Mouse (Mus musculus) left cerebral cortex, postnatal 36 days (tissue): Measurements from ENCODE around the gene Fcrl6. TPM values are rescaled to one million over a fixed set of nuclear protein-coding genes. Genes with fewer than 3 reads are reported as not detected.

Experiments used
- DNase-seq, 2 experiments: peaks; one replicate each; pipeline ENCODE4 v3.0.0; 2021 to 2022; ENCODE audit warnings: low spot score in 2 of 2, mixed read lengths in 1 of 2
- intact Hi-C: fragments of 180-260 bp; cut with DNase I; formaldehyde crosslinking; loops from one replicate; pipeline ENCODE4 v1.15.1; 2025
- total RNA-seq, 2 experiments: library from RNA; stranded (reverse); gene quantifications; 2 replicates each; pipeline ENCODE4 v1.2.3; 2021

Fcrl6 gene
- total RNA-seq, 2 experiments from 2014 or later, result not detected

DNA sequence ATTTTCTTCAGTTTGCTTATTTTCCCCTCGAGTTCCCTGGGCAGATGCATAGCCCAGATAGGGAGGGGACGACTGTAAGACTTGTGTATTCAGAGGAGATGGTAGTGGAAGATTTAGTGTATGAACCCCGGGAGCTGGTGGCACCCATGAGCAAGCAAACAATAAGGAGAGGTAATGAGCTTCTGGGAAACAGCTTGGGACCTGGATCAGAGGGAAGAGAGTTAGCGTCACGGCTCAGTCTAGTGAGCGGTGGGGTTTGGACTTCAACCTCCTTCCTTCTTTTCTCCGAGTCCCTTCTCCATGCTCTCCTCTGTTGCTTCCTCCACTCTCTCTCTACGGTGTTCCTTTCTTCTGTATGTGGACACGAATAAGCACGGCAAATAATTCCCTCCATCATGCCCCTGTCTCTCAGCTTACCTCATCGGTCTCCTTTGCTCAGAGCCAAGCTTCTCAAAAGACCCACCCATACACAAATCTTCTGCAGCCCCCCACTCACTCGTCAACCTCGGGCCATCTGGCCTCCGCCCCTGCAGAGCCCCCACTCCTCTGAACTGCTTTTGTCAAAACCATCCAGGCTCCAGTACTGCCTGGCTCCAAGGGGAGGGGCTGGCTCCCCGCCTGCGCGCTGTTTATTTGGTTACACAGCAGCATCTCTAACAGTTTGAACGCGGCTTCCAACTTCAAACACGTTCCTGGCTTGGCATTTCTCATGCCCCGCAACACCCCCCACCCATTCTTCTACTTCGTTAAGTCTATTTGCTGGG lies 14.4 kb upstream of the Fcrl6 start:
- intact Hi-C loops, result loop anchor here (5.0 kb wide), 2 partner anchors 54 to 204 kb away; no protein-coding TSS in a partner anchor
- peak; percentile 22 to 26 for DNase-seq

DNA sequence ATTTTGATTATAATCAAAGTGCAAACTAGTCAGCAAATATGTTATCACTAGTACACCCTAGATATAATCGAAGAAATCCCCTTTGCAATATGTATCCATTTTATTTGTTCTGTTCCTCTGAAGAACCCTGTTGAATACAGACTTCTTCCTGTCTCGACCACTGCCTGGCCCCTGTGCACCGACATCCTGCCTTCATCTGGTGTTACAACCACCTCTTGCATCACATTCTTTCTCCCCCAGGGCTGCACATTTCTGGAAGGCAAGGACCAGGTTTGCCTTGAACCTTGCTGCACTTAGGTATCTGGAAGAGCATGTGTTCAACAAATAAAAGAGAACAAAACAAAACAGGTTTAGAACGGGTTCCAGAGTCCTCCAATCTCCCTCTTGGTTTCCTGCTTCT lies 13.1 kb upstream of the Fcrl6 start:
- intact Hi-C loops, result loop anchor here (5.0 kb wide), 2 partner anchors 53 to 203 kb away; no protein-coding TSS in a partner anchor
- DNase-seq, result no peak

DNA sequence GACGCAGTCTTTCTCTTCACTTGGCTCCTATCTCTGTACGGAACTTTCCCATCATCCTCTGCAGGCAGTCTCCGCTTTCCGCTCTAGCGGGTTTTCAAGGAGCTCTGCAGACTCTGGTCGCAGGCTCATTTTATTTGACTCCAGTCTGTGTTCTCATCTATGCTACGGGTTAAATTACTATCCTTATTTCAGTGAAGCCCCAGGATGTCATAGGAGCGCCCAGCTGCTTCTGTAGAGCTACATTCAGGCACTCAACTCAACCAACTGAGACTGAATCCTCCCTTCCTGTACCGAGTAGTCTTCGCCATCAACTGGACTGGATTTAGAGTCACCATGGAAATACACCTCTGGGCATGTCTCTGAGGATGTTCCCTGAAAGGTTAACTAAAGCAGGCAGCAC lies 12.3 kb upstream of the Fcrl6 start:
- intact Hi-C loops, result loop anchor here (5.0 kb wide), 2 partner anchors 52 to 202 kb away; no protein-coding TSS in a partner anchor

GRCm38 (mm10) chr1:172612745-172613144 lies 10.4 kb upstream of the Fcrl6 start:
- intact Hi-C loops, result no loop called here
- DNase-seq, result no peak

More for the DNA sequence above, 12.3 kb upstream of the Fcrl6 start:
- DNase-seq, result no peak

- no peak for DNase-seq
- intact Hi-C loops, result no loop called here
Observed at GRCm38 (mm10) chr1:172611304-172611703, 9.0 kb upstream of the Fcrl6 start.

GRCm38 (mm10) chr1:172594495-172594894 lies 7.9 kb downstream of the Fcrl6 start:
- peak in 1 of 2 experiments; percentile 24 for DNase-seq
- intact Hi-C loops, result no loop called here

- no peak for DNase-seq
- intact Hi-C loops, result no loop called here
Observed at GRCm38 (mm10) chr1:172593956-172594355, 8.4 kb downstream of the Fcrl6 start.

DNA sequence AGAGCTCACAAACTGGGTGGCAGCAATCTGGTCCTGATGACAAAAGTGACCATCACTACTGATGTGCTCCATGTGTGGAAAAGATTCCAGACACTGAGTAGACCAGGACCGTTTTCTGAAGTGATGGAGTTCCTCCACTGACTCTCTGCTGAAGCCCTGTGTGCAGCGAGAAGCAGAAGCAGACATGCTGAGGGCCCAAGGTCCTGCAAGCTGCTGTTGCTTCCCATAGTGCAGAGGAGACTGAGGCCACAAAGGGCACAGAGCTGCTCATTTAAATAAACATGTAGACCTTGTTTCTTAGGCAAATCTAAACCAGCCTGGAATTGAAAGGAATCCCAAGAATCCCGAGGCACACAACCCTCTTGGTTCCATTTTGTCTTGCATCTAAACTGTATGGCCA lies 9.0 kb downstream of the Fcrl6 start:
- intact Hi-C loops, result no loop called here
- no peak for DNase-seq

DNA sequence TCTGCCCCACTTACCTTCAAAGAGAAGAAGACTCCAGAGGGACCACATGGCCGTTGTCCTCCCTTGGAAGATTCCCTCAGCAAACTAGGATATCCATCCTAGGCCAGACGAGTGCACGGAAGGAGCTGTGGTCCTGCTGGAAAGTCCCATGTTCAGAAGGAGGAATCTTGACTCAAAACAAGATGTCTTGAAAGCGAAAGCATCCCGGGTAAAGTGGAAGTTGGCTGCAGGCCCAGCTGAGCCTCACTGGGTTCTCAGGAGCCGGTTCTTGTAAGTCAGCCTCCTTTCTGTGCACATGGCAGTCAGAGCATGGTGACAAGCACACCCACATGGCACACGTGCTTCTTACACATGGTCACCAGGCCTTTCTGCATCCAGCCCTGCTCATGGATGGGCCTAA lies 12.0 kb downstream of the Fcrl6 start, which contains the start of gene Slamf8:
TSS of gene Slamf8 (minus strand) at position 184 of the 400 bp plus-strand sequence.
- peak in 1 of 2 experiments; percentile 16 for DNase-seq
- intact Hi-C loops, result no loop called here

GRCm38 (mm10) chr1:172585612-172586567 lies 16.5 kb downstream of the Fcrl6 start:
- DNase-seq, result no peak
- intact Hi-C loops, result no loop called here

DNA sequence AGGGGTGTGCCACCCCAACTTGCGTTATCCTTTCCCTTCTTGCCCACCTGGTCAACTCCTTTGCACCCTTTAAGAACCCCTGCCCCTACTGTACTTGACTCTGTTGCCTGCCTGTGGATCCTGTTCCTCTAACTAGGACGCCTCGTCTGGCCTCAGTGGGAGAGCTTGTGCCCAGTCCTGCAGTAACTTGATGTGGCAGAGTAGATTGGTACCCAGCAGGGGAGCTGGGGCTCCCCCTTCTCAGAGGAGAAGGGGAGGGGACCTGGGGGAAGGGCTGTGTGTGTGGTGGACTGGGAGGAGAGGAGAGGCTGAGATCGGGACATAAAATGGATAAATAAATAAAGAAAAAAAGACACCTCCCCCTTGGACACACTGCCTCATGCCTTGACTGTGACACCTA lies 17.3 kb downstream of the Fcrl6 start:
- intact Hi-C loops, result no loop called here
- no peak for DNase-seq

- DNase-seq, result no peak
- intact Hi-C loops, result no loop called here
Observed at GRCm38 (mm10) chr1:172584271-172584670, 18.1 kb downstream of the Fcrl6 start.

- intact Hi-C loops, result no loop called here
- no peak for DNase-seq
Observed at GRCm38 (mm10) chr1:172582436-172582835, 19.9 kb downstream of the Fcrl6 start.

DNA sequence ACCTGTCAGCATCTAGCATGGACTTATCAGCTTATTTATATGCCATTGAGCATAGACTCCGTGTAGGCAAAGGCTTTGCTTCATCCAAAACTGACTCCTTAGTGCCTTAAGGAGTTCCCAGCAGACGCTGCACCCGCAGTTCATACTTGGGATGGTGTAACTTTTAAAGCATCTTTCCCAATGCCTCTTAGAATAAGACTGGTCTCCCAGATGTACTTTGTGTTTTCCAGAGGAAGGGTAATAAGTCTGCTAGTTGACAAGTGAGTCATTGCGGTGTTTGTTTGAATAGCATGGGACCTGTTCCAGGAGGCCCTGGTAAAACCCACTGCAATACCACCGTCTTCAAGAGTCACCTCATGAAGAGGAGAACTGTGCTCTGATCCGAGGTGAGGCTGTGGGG lies 22.2 kb downstream of the Fcrl6 start:
- intact Hi-C loops, result no loop called here
- no peak for DNase-seq

DNA sequence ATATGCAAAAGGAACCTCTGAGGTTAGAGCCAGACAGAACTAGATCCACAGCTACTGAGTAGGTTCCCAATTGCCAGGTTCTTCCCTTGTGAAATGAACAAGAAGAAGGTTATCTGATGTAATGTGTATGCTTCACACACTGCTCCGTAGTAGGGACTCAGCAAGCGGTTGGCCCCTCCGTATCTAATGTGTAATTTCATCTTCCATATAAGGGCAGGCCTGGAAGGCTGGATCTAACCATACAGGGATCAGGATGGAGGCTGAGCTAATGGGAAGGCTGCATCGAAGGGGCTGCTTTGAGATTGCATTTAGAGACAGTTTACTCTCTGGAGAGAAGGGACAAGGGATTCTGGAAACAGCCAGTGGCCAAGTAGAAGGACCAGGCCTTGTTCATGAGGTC lies 34.6 kb downstream of the Fcrl6 start:
- DNase-seq, result no peak
- intact Hi-C loops, result no loop called here

GRCm38 (mm10) chr1:172566131-172566530 lies 36.2 kb downstream of the Fcrl6 start:
- intact Hi-C loops, result no loop called here
- no peak for DNase-seq

GRCm38 (mm10) chr1:172563465-172563828 lies 38.9 kb downstream of the Fcrl6 start:
- intact Hi-C loops, result loop anchor here (2.0 to 5.0 kb wide), 2 partner anchors 35 to 54 kb away; no protein-coding TSS in a partner anchor
- no peak for DNase-seq

GRCm38 (mm10) chr1:172562641-172563464 lies 39.5 kb downstream of the Fcrl6 start:
- intact Hi-C loops, result loop anchor here (2.0 to 5.0 kb wide), 2 partner anchors 34 to 54 kb away; no protein-coding TSS in a partner anchor
- peak; percentile 64 to 69 for DNase-seq

DNA sequence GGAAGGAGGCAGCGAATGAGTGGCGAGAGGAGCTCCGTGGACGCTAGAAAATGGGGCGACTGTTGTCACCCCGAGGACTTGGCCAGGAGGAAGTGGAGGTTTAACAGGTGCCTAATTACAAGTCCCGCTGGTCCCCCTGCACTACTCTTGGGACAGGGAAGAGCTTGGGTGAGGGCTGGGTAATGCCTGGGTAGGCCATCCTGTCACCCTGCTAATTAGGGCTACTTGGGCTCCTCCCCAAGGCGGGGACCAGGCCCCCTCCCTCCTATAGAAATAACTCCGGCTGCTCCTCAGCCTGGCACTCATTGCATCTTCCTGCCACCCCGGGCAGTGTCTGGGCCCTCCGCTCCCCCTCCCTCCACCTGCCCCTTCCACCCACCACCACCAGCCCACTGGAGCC lies 46.7 kb downstream of the Fcrl6 start, which contains the start of gene Vsig8:
TSS of gene Vsig8 (plus strand) at position 301 of the 400 bp plus-strand sequence.
- no peak for DNase-seq
- intact Hi-C loops, result no loop called here
